ENCODE assay signal across 28 mouse cellular contexts in genomic region chr5:139457241-139457640, GRCm38 (mm10). TPM values are rescaled to one million over a fixed set of nuclear protein-coding genes. Genes with fewer than 3 reads are reported as not detected.
DNase-seq lines count a peak whose midpoint lies in the region; ATAC-seq and TF ChIP-seq lines count a peak whose summit lies in the region.
"Had no signal": no experiment of that assay in that cellular context is flagged by ENCODE, and none has a peak within 500 bp of the region (broad histone marks: within the 10 kb centered on the region; RNA-seq: fewer than 3 reads in every experiment).

No protein-coding gene starts in this region.

- no peaks in the 10 kb centered on the region for H3K36me3 ChIP-seq in lung, postnatal 0 days (ENCODE audit: insufficient read depth, low read length)
- peaks cover 3% of the 10 kb centered on the region; the same call in 1 of the 2 replicates for H3K36me3 ChIP-seq in stomach, embryonic 14.5 days (ENCODE audit: control insufficient read depth, insufficient read depth, low read length)
- H3K36me3 ChIP-seq in thymus, adult 2 months (ENCODE audit: control insufficient read depth, insufficient read depth, low read length), result no peaks in the 10 kb centered on the region

- TF ChIP-seq POLR2A in lung, adult 2 months (IDR thresholded peaks at IDR 0.05; ENCODE audit: borderline replicate concordance, extremely low read depth, low read depth, low read length), result no peak
- TF ChIP-seq POLR2A in thymus, adult 2 months (IDR thresholded peaks at IDR 0.05; ENCODE audit: control insufficient read depth, extremely low read depth, insufficient read depth, low read length, poor library complexity), result no peak

- H3K27me3 ChIP-seq in lung, postnatal 0 days (replicated peaks; ENCODE audit: insufficient read depth, low read length), result no peaks in the 10 kb centered on the region
- H3K27me3 ChIP-seq in stomach, embryonic 14.5 days (ENCODE audit: control insufficient read depth, insufficient read depth, low read length), result no peaks in the 10 kb centered on the region
- H3K27me3 ChIP-seq in thymus, adult 2 months (ENCODE audit: control insufficient read depth, insufficient read depth, low read length), result no peaks in the 10 kb centered on the region
- H3K27me3 ChIP-seq: embryonic facial prominence, embryonic 12.5 days; hindbrain, embryonic 12.5 days; limb, embryonic 15.5 days had no signal

- H3K4me3 ChIP-seq in lung, adult 2 months (replicated peaks; ENCODE audit: extremely low read depth, low read depth, low read length), result no peak overlapping the region
- H3K4me3 ChIP-seq in lung, postnatal 0 days (ENCODE audit: low read depth, low read length), result no peak overlapping the region
- H3K4me3 ChIP-seq in stomach, embryonic 14.5 days (ENCODE audit: low read depth, low read length), result no peak overlapping the region
- H3K4me3 ChIP-seq in thymus, adult 2 months (ENCODE audit: control insufficient read depth, insufficient read depth, low read length), result no peak overlapping the region
- H3K4me3 ChIP-seq: embryonic facial prominence, embryonic 12.5 days; hindbrain, embryonic 12.5 days; limb, embryonic 10.5 days; limb, embryonic 15.5 days had no signal

- WGBS in lung, adult 2 months, result 65% methylated on average over 8 of the region's 8 CpGs
- 53% methylated on average over 8 of the region's 8 CpGs for WGBS in lung, postnatal 0 days
- WGBS in stomach, embryonic 14.5 days, result 67% methylated on average over 8 of the region's 8 CpGs
- WGBS in thymus, adult 2 months, result 84% methylated on average over 8 of the region's 8 CpGs

- ATAC-seq in lung, postnatal 0 days, result peak; percentile 29; the same call in 1 of the 2 replicates
- no peak for ATAC-seq in stomach, embryonic 14.5 days (ENCODE audit: insufficient number of reproducible peaks, insufficient read depth, low FRiP score, low read depth)
- ATAC-seq: CD4-positive, CD25-positive, alpha-beta regulatory T cell, adult 4 months; forebrain, embryonic 14.5 days; hindbrain, postnatal 0 days; intestine, postnatal 0 days; midbrain, embryonic 16.5 days had no signal

- no peaks in the 10 kb centered on the region; the same call in 1 of the 2 replicates for H3K4me1 ChIP-seq in lung, adult 2 months (ENCODE audit: control insufficient read depth, insufficient read depth, low read length)
- peaks cover 7% of the 10 kb centered on the region; the same call in 1 of the 2 replicates for H3K4me1 ChIP-seq in lung, postnatal 0 days (ENCODE audit: insufficient read depth, low read depth, low read length)
- peaks cover 6% of the 10 kb centered on the region; the same call in 1 of the 2 replicates for H3K4me1 ChIP-seq in stomach, embryonic 14.5 days (ENCODE audit: control insufficient read depth, insufficient read depth, low read length)
- H3K4me1 ChIP-seq in thymus, adult 2 months (replicated peaks; ENCODE audit: control insufficient read depth, insufficient read depth, low read length), result peaks cover 3% of the 10 kb centered on the region; the same call in 1 of the 2 replicates

- TF ChIP-seq EP300 in lung, postnatal 0 days (IDR thresholded peaks at IDR 0.05), result no peak

- intact Hi-C loops in gastrocnemius, postnatal 14 days (cut with DNase I; ENCODE audit: low total_unique reads), result no loop called here

- no peak for TF ChIP-seq CTCF in lung, adult 2 months (IDR thresholded peaks at IDR 0.05; ENCODE audit: insufficient read depth, low read length)
- TF ChIP-seq CTCF in lung, postnatal 0 days (IDR thresholded peaks at IDR 0.05), result no peak
- no peak for TF ChIP-seq CTCF in thymus, adult 2 months (IDR thresholded peaks at IDR 0.05; ENCODE audit: borderline replicate concordance, control insufficient read depth, extremely low read depth, insufficient read depth, low read length, poor library complexity)

- DNase-seq in lung, adult 2 months, result peak; percentile 40
- DNase-seq in lung, postnatal 4 days, result no peak
- peak; percentile 78 for DNase-seq in lung, postnatal 0 days (ENCODE audit: low spot score)
- DNase-seq in left cerebral cortex, adult 11 months (ENCODE audit: low spot score), result no peak
- DNase-seq in gastrocnemius, postnatal 14 days, result no peak
- no peak for DNase-seq in thymus, adult 2 months
- DNase-seq: adrenal gland, postnatal 25 days; cerebellum, adult 9-10 months; embryo, embryonic 11 days; gastrocnemius, postnatal 36 days; heart, adult 18-20 months; heart, postnatal 36 days; kidney, postnatal 14 days; layer of hippocampus, postnatal 36 days; right cerebral cortex, postnatal 25 days had no signal

- no peak overlapping the region for H3K4me2 ChIP-seq in lung, postnatal 0 days (replicated peaks; ENCODE audit: low read depth, low read length)
- no peak overlapping the region for H3K4me2 ChIP-seq in stomach, embryonic 14.5 days (replicated peaks; ENCODE audit: low read depth, low read length)
- H3K4me2 ChIP-seq: embryonic facial prominence, embryonic 12.5 days; heart, embryonic 11.5 days; hindbrain, embryonic 12.5 days; limb, embryonic 15.5 days; midbrain, embryonic 11.5 days had no signal

- H3K9ac ChIP-seq in lung, postnatal 0 days (replicated peaks; ENCODE audit: low read depth), result no peak overlapping the region
- H3K9ac ChIP-seq in stomach, embryonic 14.5 days (replicated peaks; ENCODE audit: low read depth, low read length), result no peak overlapping the region
- H3K9ac ChIP-seq: embryonic facial prominence, embryonic 12.5 days; hindbrain, embryonic 12.5 days; limb, embryonic 15.5 days; liver, embryonic 14.5 days had no signal

- peak overlapping the region; percentile 76 for H3K27ac ChIP-seq in lung, postnatal 0 days (ENCODE audit: low read length)
- peak overlapping the region; percentile 1; the same call in 1 of the 2 replicates for H3K27ac ChIP-seq in stomach, embryonic 14.5 days (ENCODE audit: low read length)
- no peak overlapping the region for H3K27ac ChIP-seq in thymus, adult 2 months (ENCODE audit: control insufficient read depth, insufficient read depth, low read length)
- H3K27ac ChIP-seq: embryonic facial prominence, embryonic 12.5 days; hindbrain, embryonic 12.5 days; hindbrain, postnatal 0 days; limb, embryonic 10.5 days; limb, embryonic 15.5 days; liver, embryonic 14.5 days had no signal

- no peaks in the 10 kb centered on the region for H3K9me3 ChIP-seq in lung, postnatal 0 days (ENCODE audit: low read length)
- no peaks in the 10 kb centered on the region for H3K9me3 ChIP-seq in stomach, embryonic 14.5 days (ENCODE audit: control insufficient read depth, low read depth, low read length)
- H3K9me3 ChIP-seq: embryonic facial prominence, embryonic 12.5 days; hindbrain, embryonic 12.5 days; limb, embryonic 10.5 days; limb, embryonic 15.5 days had no signal

RNA-seq across cellular contexts. Expression of gene 3110082I17Rik, which starts 3.1 kb away (rescaled TPM):
- polyA plus RNA-seq in lung, adult 2 months (2012; rRNA removed), result 12.2 and 14.0 TPM in 2 replicates
- 16.1 and 17.5 TPM in 2 replicates for polyA plus RNA-seq in lung, postnatal 0 days (2015; fragmentation: Nextera tagmentation; extraction: Ambion mirVana)
- 37.6 and 37.7 TPM in 2 replicates for polyA plus RNA-seq in stomach, embryonic 14.5 days (2014; fragmentation: Nextera tagmentation; extraction: Ambion mirVana)
- 1 to 10 TPM; 9.2 TPM for total RNA-seq in gastrocnemius, postnatal 14 days (2021)
- polyA plus RNA-seq in thymus, adult 2 months (2012; rRNA removed), result 7.5 and 8.2 TPM in 2 replicates

RNA-seq across cellular contexts. Expression of gene Zfand2a, which starts 27.1 kb away (rescaled TPM):
- 15.1 and 19.6 TPM in 2 replicates for polyA plus RNA-seq in lung, adult 2 months (2012; rRNA removed)
- 4.8 and 5.1 TPM in 2 replicates for polyA plus RNA-seq in lung, postnatal 0 days (2015; fragmentation: Nextera tagmentation; extraction: Ambion mirVana)
- polyA plus RNA-seq in stomach, embryonic 14.5 days (2014; fragmentation: Nextera tagmentation; extraction: Ambion mirVana), result 5.8 and 6.9 TPM in 2 replicates
- total RNA-seq in gastrocnemius, postnatal 14 days (2021), result 10 to 100 TPM in 1 of 2 experiments, 1 to 10 TPM in 1; 8.6 to 10.2 TPM
- polyA plus RNA-seq in thymus, adult 2 months (2012; rRNA removed), result 15.5 and 15.9 TPM in 2 replicates

RNA-seq across cellular contexts. Expression of gene Gper1, which starts 34.3 kb away (rescaled TPM):
- 2.7 and 3.3 TPM in 2 replicates for polyA plus RNA-seq in lung, adult 2 months (2012; rRNA removed)
- 7.1 and 7.2 TPM in 2 replicates for polyA plus RNA-seq in lung, postnatal 0 days (2015; fragmentation: Nextera tagmentation; extraction: Ambion mirVana)
- 3.3 TPM in 2 replicates for polyA plus RNA-seq in stomach, embryonic 14.5 days (2014; fragmentation: Nextera tagmentation; extraction: Ambion mirVana)
- total RNA-seq in gastrocnemius, postnatal 14 days (2021), result 1 to 10 TPM; 2.2 to 2.4 TPM
- polyA plus RNA-seq in thymus, adult 2 months (2012; rRNA removed), result 1.5 and 2.1 TPM in 2 replicates
- polyA plus RNA-seq: CD4-positive, CD25-positive, alpha-beta regulatory T cell, adult 4 months had no signal

RNA-seq across cellular contexts. Expression of gene C130050O18Rik, which starts 52.2 kb away (rescaled TPM):
- polyA plus RNA-seq in lung, adult 2 months (2012; rRNA removed), result 7.2 and 9.0 TPM in 2 replicates
- 2.2 and 3.3 TPM in 2 replicates for polyA plus RNA-seq in lung, postnatal 0 days (2015; fragmentation: Nextera tagmentation; extraction: Ambion mirVana)
- 0.48 and 1.3 TPM in 2 replicates for polyA plus RNA-seq in stomach, embryonic 14.5 days (2014; fragmentation: Nextera tagmentation; extraction: Ambion mirVana)
- total RNA-seq in gastrocnemius, postnatal 14 days (2021), result under 1 TPM; 0.39 to 0.60 TPM
- 1.5 and 2.1 TPM in 2 replicates for polyA plus RNA-seq in thymus, adult 2 months (2012; rRNA removed)
- total RNA-seq: hindbrain, postnatal 0 days had no signal
- polyA plus RNA-seq: CD4-positive, CD25-positive, alpha-beta regulatory T cell, adult 4 months had no signal

Comparison
In these comparisons a context has a peak if more than half of its experiments do, and no peak if none do; other contexts are left out.
1. DNase-seq: peak in lung, adult 2 months (single experiment) and lung, postnatal 0 days (single experiment); none in lung, postnatal 4 days (0 of 2), left cerebral cortex, adult 11 months (single experiment), gastrocnemius, postnatal 14 days (single experiment) and thymus, adult 2 months (single experiment).